Mouse (Mus musculus): ENCODE results near the gene Bst2. TPM values are rescaled to one million over a fixed set of nuclear protein-coding genes. Genes with fewer than 3 reads are reported as not detected.

Bst2 gene
- polyA plus RNA-seq, 1 experiment from 2014 or later = 49.7 TPM

DNA sequence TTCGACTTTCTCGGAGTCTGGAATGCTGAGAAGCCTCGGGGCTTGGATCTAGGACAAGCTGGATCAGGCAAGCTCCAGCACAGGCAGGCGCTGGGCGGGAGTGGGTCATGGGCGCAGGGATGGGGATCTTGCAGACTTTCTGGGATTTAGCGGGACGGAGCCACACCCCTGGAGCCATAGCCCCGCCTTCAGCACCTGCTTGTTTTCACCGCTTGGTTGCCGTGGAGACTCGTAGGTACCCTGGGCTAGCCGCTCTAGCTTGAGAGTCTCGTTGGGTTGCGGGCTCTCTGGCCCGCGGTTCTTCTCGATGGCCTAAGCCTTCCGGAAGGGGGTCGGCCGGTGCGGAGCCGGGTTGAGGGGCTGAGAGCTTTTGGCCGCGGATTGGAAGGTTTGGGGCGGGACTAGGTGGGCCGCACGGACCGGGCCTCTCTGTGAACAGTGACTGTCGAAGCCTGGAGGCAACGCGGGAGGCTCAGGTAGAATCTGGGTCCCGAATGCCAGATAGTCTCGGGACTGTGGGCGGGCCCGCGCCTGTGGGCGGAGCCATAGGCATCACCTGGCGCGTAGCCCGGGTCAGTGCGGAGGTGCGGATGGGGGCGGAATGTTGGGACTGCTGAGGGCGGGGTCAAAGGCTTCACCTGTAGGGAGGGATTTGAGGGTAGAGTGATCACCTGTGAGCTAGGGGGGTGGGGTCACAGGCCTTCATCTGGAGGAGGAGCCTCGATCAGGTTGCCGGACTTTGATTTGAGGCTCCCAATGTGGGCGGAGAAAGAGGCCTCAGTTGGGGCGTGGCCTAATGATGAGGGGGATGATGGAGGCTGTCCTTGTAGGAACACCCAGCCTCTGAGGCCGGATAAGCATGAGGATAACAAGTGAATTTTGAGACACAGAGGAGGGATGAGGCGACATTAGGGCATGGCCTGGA, 32.4 kb upstream of the Bst2 start:
- peak; percentile 69 for ATAC-seq (ENCODE audit: borderline replicate concordance, extremely low read depth, low FRiP score, low TSS enrichment)

DNA sequence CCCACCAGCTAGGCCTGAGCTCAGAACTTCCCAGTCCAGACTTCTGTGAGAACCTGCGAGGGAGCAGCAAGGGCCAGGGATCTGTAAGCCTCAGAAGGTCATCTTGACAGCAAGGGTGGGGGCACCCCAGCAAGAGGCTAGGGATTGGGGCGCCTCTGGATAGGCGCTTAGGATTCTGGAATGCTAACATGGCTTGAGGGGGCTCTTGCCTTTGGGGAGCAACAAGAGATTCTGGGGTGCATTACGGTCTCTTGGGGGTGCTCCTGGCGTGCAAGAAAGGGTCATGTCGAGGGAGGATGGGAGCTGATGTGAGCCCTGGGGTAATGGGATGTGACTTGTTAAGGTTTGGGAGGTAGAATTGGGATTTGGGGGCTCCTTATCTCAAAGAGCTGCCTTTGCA, 31.7 kb upstream of the Bst2 start:
- Histone ChIP-seq H3K4me3 (peak overlapping the region; percentile 66), H3K27ac (peak overlapping the region; percentile 92), H3K36me3 (no peaks in the 10 kb centered on the region), H3K4me1 (peaks cover 40% of the 10 kb centered on the region), H3K9me3 (0 out of 2 replicates have a peak, but pooled peaks cover 3% of the 10 kb centered on the region), H3K4me2 (peak overlapping the region; percentile 82), H3K27me3 (peaks cover 2% of the 10 kb centered on the region; the same call in 1 of the 2 replicates), H3K9ac (peak overlapping the region; percentile 51; the same call in 1 of the 2 replicates)
- WGBS = 26% methylated on average over 6 of the region's 6 CpGs
- ATAC-seq (ENCODE audit: borderline replicate concordance, extremely low read depth, low FRiP score, low TSS enrichment) = no peak

More for the DNA sequence above, 32.4 kb upstream of the Bst2 start:
- Histone ChIP-seq H3K36me3 (no peaks in the 10 kb centered on the region), H3K4me1 (peaks cover 40% of the 10 kb centered on the region), H3K9me3 (no peaks in the 10 kb centered on the region), H3K4me3 (peak overlapping the region; percentile 66), H3K4me2 (peak overlapping the region; percentile 82), H3K9ac (peak overlapping the region; percentile 51), H3K27ac (peak overlapping the region; percentile 92), H3K27me3 (no peaks in the 10 kb centered on the region; the same call in 1 of the 2 replicates)
- under 1% methylated on average over 51 of the region's 51 CpGs for WGBS

DNA sequence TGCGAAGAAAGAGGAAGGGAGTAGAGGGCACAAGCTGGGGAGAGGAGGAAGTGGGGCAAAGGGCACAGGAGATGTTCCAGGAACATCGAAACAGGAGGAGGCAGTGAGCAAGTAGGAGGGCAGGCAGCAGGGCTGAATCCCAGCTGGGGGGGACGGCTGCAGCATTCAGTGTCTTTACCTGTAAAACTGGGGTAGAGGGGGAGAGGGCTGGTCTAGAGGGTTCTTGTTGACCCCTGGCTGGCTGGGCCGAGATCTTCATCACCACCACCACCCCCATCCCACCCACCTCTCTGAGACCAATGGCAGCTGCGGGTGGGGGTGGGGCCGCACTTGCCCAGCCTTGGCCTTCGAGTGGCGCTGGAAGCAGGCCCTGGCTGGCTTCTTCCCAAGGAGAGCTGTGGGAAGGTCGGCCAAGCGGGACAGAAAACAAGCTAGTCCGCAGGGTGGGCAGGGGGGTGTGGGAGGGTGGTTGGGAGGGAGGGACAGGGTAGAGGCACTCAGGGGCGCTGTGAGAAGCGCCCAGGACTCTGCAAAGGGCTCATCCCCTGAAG, 31.2 kb upstream of the Bst2 start, which contains the start of gene Slc27a1:
Gene Slc27a1 (plus strand): TSS at position 496 of the 551 bp plus-strand sequence.
- Histone ChIP-seq H3K4me3 (peak within 1 kb of the TSS; percentile 66), H3K27me3 (peaks cover 6% of the 10 kb centered on the region), H3K4me1 (peaks cover 40% of the 10 kb centered on the region), H3K9me3 (0 out of 2 replicates have a peak, but pooled peaks cover 3% of the 10 kb centered on the region), H3K4me2 (peak within 1 kb of the TSS; percentile 82), H3K36me3 (no peaks in the 10 kb centered on the region), H3K9ac (peak within 1 kb of the TSS; percentile 51), H3K27ac (peak within 1 kb of the TSS; percentile 92)
- WGBS = 9% methylated on average over 13 of the region's 13 CpGs
- ATAC-seq (ENCODE audit: borderline replicate concordance, extremely low read depth, low FRiP score, low TSS enrichment) = no peak

DNA sequence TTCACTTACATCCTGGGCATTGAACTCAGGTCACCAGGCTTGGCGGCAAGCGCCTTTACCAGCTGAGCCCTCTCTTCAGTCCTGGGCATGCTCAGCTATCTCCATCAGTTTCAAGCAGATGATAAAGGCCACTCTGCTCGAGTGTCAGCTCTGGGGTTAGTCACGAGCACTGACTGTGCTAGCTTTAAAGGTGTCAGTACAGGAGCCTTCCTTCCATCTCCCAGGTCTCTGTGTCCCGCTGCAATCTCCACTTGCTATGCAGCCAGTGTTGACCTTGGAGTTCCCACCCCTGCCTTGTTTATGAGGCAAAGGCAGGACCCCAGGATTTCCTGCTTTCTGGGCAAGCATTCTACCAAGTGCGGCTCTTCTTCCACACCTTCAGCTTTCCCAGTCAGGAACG, 30.3 kb upstream of the Bst2 start:
- WGBS = 60% methylated on average over 7 of the region's 7 CpGs
- H3K9ac ChIP-seq = no peak overlapping the region
- no peak for ATAC-seq (ENCODE audit: borderline replicate concordance, extremely low read depth, low FRiP score, low TSS enrichment)
- no peak overlapping the region for H3K27ac ChIP-seq
- 0 out of 2 replicates have a peak, but pooled peaks cover 3% of the 10 kb centered on the region for H3K9me3 ChIP-seq
- H3K4me3 ChIP-seq = no peak overlapping the region
- H3K36me3 ChIP-seq = no peaks in the 10 kb centered on the region
- H3K4me1 ChIP-seq = peaks cover 41% of the 10 kb centered on the region
- peaks cover 15% of the 10 kb centered on the region for H3K27me3 ChIP-seq
- no peak overlapping the region for H3K4me2 ChIP-seq

DNA sequence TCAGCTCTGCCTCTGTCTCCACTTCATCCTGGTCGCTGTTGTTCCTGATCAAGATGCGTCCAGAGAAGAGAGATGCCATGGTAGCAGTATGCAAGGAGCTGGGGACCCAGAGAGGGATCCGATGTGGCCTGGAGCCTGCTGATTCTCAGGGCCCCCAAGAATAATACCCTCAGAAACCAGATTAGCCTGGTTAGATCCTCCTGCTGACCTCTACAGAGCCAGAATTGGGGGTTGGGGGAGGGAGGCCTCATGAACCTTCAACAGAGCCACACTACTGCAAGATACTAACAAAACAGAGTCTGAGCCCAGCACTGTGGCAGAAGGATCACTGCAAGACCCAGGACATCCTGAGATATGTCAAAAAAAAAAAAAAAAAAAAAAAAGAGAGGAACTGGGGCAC, 29.2 kb upstream of the Bst2 start, which contains the start of gene Nxnl1:
Gene Nxnl1 (minus strand): TSS at position 101 of the 400 bp plus-strand sequence.
- Histone ChIP-seq H3K36me3 (no peaks in the 10 kb centered on the region), H3K27ac (no peak within 1 kb of the TSS), H3K4me3 (no peak within 1 kb of the TSS), H3K27me3 (peaks cover 25% of the 10 kb centered on the region), H3K4me2 (no peak within 1 kb of the TSS), H3K9ac (no peak within 1 kb of the TSS), H3K9me3 (0 out of 2 replicates have a peak, but pooled peaks cover 3% of the 10 kb centered on the region), H3K4me1 (peaks cover 36% of the 10 kb centered on the region)
- no peak for ATAC-seq (ENCODE audit: borderline replicate concordance, extremely low read depth, low FRiP score, low TSS enrichment)
- 76% methylated on average over 3 of the region's 3 CpGs for WGBS

DNA sequence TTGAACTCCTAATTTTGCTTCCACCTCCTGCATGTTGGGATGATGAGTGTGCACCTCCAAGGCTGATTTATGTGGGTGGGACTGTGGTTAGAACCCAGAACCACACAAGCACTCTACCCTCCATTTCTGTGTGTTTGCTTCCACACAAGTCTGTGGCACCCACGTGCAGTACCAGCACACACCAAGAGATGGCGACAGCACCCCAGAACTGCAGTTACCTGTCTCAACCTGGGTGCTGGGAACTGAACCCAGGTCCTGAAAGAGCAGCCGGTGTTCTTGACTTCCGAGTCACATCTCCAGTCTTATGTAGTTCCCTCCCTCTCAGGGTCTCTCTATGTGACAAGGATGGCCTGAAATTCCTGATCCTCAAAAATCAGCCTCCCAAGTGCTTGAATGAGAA, 26.7 kb upstream of the Bst2 start:
- Histone ChIP-seq H3K4me3 (no peak overlapping the region), H3K4me2 (no peak overlapping the region), H3K27me3 (peaks cover 48% of the 10 kb centered on the region), H3K4me1 (peaks cover 21% of the 10 kb centered on the region), H3K9me3 (0 out of 2 replicates have a peak, but pooled peaks cover 3% of the 10 kb centered on the region), H3K9ac (no peak overlapping the region), H3K36me3 (no peaks in the 10 kb centered on the region), H3K27ac (no peak overlapping the region)
- ATAC-seq (ENCODE audit: borderline replicate concordance, extremely low read depth, low FRiP score, low TSS enrichment) = no peak
- WGBS = 87% methylated on average over 4 of the region's 4 CpGs

DNA sequence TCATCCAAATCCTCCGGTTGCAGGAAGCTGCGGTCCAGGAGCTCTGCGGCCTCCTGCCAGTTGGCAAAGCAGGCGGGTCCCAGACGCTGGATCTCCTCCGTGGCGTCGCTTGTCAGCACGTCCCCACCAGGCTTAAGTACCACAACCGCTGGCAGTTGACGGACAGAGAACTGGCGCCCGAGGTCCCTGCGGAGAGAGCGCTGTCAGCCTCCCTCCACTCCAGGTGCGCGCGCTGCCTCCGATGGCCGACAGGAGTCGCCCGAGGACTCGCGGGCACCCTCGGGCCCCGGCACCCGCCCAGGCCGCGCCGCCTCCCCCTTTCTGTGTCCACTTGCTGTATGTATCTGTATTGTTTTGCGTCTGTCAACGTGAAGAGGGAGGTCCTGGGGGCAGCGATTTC, 25.5 kb upstream of the Bst2 start:
- WGBS = under 1% methylated on average over 33 of the region's 33 CpGs
- Histone ChIP-seq H3K27ac (no peak overlapping the region), H3K36me3 (no peaks in the 10 kb centered on the region), H3K27me3 (peaks cover 61% of the 10 kb centered on the region), H3K4me3 (peak overlapping the region; percentile 17), H3K9me3 (0 out of 2 replicates have a peak, but pooled peaks cover 3% of the 10 kb centered on the region), H3K4me2 (peak overlapping the region; percentile 51), H3K4me1 (peaks cover 23% of the 10 kb centered on the region), H3K9ac (no peak overlapping the region)
- peak; percentile 12; the same call in 1 of the 2 replicates for ATAC-seq (ENCODE audit: borderline replicate concordance, extremely low read depth, low FRiP score, low TSS enrichment)

DNA sequence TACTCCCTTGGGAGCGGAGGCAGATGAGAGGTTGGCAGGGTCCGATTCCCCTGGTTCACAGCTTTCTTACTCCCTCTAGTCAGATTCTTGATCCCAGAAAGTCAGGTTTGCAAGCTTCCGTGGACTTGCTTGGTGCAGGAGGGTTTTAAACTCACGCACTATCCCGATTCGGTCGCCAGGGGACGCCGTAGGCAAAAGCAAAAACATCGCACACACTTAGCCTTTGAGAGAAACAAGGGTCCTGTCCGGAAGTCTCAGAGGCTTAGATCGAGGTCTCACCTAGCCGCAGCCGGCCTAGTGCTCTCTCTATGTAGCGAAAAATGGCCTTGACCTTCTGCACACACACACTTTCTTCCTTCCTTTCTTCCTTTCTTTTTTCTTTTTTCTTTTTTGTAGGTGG, 24.1 kb upstream of the Bst2 start:
- Histone ChIP-seq H3K9me3 (0 out of 2 replicates have a peak, but pooled peaks cover 3% of the 10 kb centered on the region), H3K9ac (no peak overlapping the region), H3K4me3 (no peak overlapping the region), H3K27me3 (peaks cover 74% of the 10 kb centered on the region), H3K27ac (no peak overlapping the region), H3K36me3 (no peaks in the 10 kb centered on the region), H3K4me1 (peaks cover 23% of the 10 kb centered on the region), H3K4me2 (no peak overlapping the region)
- ATAC-seq (ENCODE audit: borderline replicate concordance, extremely low read depth, low FRiP score, low TSS enrichment) = no peak
- 3% methylated on average over 15 of the region's 15 CpGs for WGBS

DNA sequence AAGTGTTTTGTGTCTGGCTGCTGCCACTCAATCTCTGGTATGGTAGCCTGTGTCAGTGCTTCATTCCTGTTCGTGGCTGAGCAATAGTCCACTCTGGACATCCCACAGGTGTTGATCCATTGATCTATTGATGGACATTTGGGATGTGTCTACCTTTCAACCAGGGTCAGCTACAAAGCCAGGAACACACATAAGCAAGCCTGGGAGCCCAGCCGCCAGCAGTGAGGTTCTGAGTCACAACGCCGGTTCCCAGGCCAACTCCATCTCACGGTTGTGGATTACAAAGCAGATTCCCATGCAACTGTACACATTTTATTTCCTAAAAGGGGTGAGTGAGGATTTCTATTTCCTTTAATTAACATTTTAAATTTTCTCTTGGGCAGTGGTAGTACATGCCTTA, 23.5 kb upstream of the Bst2 start:
- Histone ChIP-seq H3K4me2 (no peak overlapping the region), H3K9me3 (0 out of 2 replicates have a peak, but pooled peaks cover 3% of the 10 kb centered on the region), H3K36me3 (no peaks in the 10 kb centered on the region), H3K9ac (no peak overlapping the region), H3K27me3 (peaks cover 76% of the 10 kb centered on the region), H3K27ac (no peak overlapping the region), H3K4me3 (no peak overlapping the region), H3K4me1 (peaks cover 23% of the 10 kb centered on the region)
- 84% methylated on average over 5 of the region's 5 CpGs for WGBS
- ATAC-seq (ENCODE audit: borderline replicate concordance, extremely low read depth, low FRiP score, low TSS enrichment) = no peak

DNA sequence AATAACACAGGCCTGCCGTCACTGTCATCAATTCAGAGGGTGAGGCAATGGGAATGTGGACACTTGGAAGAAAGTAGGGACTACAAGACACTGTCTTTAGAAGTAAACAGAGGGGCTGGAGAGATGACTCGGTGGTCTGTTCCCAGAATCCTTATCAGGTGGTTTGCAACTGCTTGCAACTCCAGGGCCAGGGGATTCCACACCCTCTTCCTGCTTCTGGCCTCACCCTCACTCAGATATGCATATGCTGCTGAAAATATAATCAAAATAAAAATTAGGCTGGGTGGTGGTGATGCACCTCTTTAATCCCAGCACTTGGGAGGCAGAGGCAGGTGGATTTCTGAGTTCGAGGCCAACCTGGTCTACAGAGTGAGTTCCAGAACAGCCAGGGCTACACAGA, 22.8 kb upstream of the Bst2 start:
- no peaks in the 10 kb centered on the region for H3K36me3 ChIP-seq
- H3K27ac ChIP-seq = no peak overlapping the region
- peaks cover 79% of the 10 kb centered on the region for H3K27me3 ChIP-seq
- H3K4me2 ChIP-seq = no peak overlapping the region
- no peak for ATAC-seq (ENCODE audit: borderline replicate concordance, extremely low read depth, low FRiP score, low TSS enrichment)
- H3K9ac ChIP-seq = no peak overlapping the region
- 0 out of 2 replicates have a peak, but pooled peaks cover 3% of the 10 kb centered on the region for H3K9me3 ChIP-seq
- H3K4me3 ChIP-seq = no peak overlapping the region
- H3K4me1 ChIP-seq = peaks cover 23% of the 10 kb centered on the region
- 53% methylated on average over 3 of the region's 3 CpGs for whole genome bisulfite sequencing

DNA sequence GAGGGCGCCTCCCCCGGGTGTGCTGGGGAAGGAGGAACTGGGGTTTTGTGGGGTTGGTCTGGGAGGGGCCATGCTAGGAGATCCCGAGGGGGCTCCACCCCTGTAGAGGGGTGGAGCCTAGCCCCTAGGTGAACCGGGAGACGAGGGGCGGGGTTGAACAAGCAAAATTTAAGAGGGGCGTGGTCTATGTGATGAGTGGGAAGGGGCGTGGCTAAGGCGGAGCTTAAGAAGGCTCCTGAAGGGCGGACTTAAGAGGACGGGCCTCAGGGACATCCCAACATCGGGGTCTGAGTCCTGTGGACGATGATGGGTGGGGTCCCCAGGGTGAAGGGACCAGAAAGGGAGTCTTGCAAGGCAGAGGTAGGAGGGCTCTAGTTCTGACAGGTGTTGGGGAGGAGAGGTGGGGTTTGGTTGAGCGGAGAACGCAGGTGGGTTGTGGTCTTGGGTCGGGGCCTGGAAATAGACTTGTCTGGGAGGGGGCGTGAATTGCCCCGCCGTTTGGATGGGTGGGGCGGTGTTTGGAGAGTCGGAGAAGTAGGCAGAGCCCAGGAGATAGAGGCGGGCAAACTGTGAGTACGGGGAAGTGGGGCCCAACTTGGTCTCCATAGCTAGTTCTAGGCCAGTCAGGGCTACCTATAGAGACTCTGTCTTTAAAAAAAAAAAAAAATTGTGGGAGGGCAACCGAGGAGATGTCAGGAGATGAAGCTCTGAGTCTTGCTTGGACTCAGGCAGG, 21.9 kb upstream of the Bst2 start:
- no peaks in the 10 kb centered on the region for H3K36me3 ChIP-seq
- H3K9me3 ChIP-seq = 0 out of 2 replicates have a peak, but pooled peaks cover 2% of the 10 kb centered on the region
- peaks cover 79% of the 10 kb centered on the region for H3K27me3 ChIP-seq
- no peak overlapping the region for H3K27ac ChIP-seq
- peak; percentile 65 for ATAC-seq (ENCODE audit: borderline replicate concordance, extremely low read depth, low FRiP score, low TSS enrichment)
- peak overlapping the region; percentile 49 for H3K4me3 ChIP-seq
- H3K4me1 ChIP-seq = peaks cover 27% of the 10 kb centered on the region
- peak overlapping the region; percentile 89 for H3K4me2 ChIP-seq
- WGBS = 2% methylated on average over 24 of the region's 24 CpGs
- H3K9ac ChIP-seq = peak overlapping the region; percentile 33
